Mouse (Mus musculus): ENCODE data around the gene 1110004F10Rik. TPM values are rescaled to one million over a fixed set of nuclear protein-coding genes. Genes with fewer than 3 reads are reported as not detected.

The 1110004F10Rik gene
- total RNA-seq, 1 experiment from 2014 or later, result 333 TPM

- peak; percentile 97 for ATAC-seq (replicated peaks; ENCODE audit: low read depth, poor library complexity, severe bottlenecking)
Observed at GRCm38 (mm10) chr7:116092710-116093465, 53.7 kb downstream of the 1110004F10Rik start.

- peak; percentile 73 for ATAC-seq (replicated peaks; ENCODE audit: low read depth, poor library complexity, severe bottlenecking)
Observed at GRCm38 (mm10) chr7:116093466-116093850, 54.3 kb downstream of the 1110004F10Rik start.

- ATAC-seq (replicated peaks; ENCODE audit: low read depth, poor library complexity, severe bottlenecking), result no peak
Observed at GRCm38 (mm10) chr7:116099952-116100528, 60.8 kb downstream of the 1110004F10Rik start.

- no peak for ATAC-seq (replicated peaks; ENCODE audit: low read depth, poor library complexity, severe bottlenecking)
Observed at GRCm38 (mm10) chr7:116103091-116103490, 63.9 kb downstream of the 1110004F10Rik start.

- no peak for ATAC-seq (replicated peaks; ENCODE audit: low read depth, poor library complexity, severe bottlenecking)
Observed at GRCm38 (mm10) chr7:116110661-116111060, 71.5 kb downstream of the 1110004F10Rik start.

- ATAC-seq (replicated peaks; ENCODE audit: low read depth, poor library complexity, severe bottlenecking), result no peak
Observed at GRCm38 (mm10) chr7:116111546-116111945, 72.3 kb downstream of the 1110004F10Rik start.

GRCm38 (mm10) chr7:116115216-116115930 lies 76.2 kb downstream of the 1110004F10Rik start:
- ATAC-seq (replicated peaks; ENCODE audit: low read depth, poor library complexity, severe bottlenecking), result no peak

- no peak for ATAC-seq (replicated peaks; ENCODE audit: low read depth, poor library complexity, severe bottlenecking)
Observed at GRCm38 (mm10) chr7:116115991-116116390, 76.8 kb downstream of the 1110004F10Rik start.

- no peak for ATAC-seq (replicated peaks; ENCODE audit: low read depth, poor library complexity, severe bottlenecking)
Observed at GRCm38 (mm10) chr7:116119306-116119857, 80.2 kb downstream of the 1110004F10Rik start.

- ATAC-seq (replicated peaks; ENCODE audit: low read depth, poor library complexity, severe bottlenecking), result no peak
Observed at GRCm38 (mm10) chr7:116120737-116121136, 81.5 kb downstream of the 1110004F10Rik start.

- no peak for ATAC-seq (replicated peaks; ENCODE audit: low read depth, poor library complexity, severe bottlenecking)
Observed at GRCm38 (mm10) chr7:116121202-116121601, 82.0 kb downstream of the 1110004F10Rik start.

- no peak for ATAC-seq (replicated peaks; ENCODE audit: low read depth, poor library complexity, severe bottlenecking)
Observed at GRCm38 (mm10) chr7:116122981-116123596, 83.9 kb downstream of the 1110004F10Rik start.

GRCm38 (mm10) chr7:116123597-116123985 lies 84.4 kb downstream of the 1110004F10Rik start:
- ATAC-seq (replicated peaks; ENCODE audit: low read depth, poor library complexity, severe bottlenecking), result no peak

GRCm38 (mm10) chr7:116124057-116124456 lies 84.9 kb downstream of the 1110004F10Rik start:
- no peak for ATAC-seq (replicated peaks; ENCODE audit: low read depth, poor library complexity, severe bottlenecking)

- no peak for ATAC-seq (replicated peaks; ENCODE audit: low read depth, poor library complexity, severe bottlenecking)
Observed at GRCm38 (mm10) chr7:116125671-116126070, 86.5 kb downstream of the 1110004F10Rik start.

GRCm38 (mm10) chr7:116127052-116127451 lies 87.9 kb downstream of the 1110004F10Rik start:
- no peak for ATAC-seq (replicated peaks; ENCODE audit: low read depth, poor library complexity, severe bottlenecking)

- no peak for ATAC-seq (replicated peaks; ENCODE audit: low read depth, poor library complexity, severe bottlenecking)
Observed at GRCm38 (mm10) chr7:116128286-116128685, 89.1 kb downstream of the 1110004F10Rik start.

GRCm38 (mm10) chr7:116129374-116129773 lies 90.2 kb downstream of the 1110004F10Rik start:
- no peak for ATAC-seq (replicated peaks; ENCODE audit: low read depth, poor library complexity, severe bottlenecking)

- ATAC-seq (replicated peaks; ENCODE audit: low read depth, poor library complexity, severe bottlenecking), result peak; percentile 59
Observed at GRCm38 (mm10) chr7:116131390-116131789, 92.2 kb downstream of the 1110004F10Rik start.

- ATAC-seq (replicated peaks; ENCODE audit: low read depth, poor library complexity, severe bottlenecking), result peak; percentile 70
Observed at GRCm38 (mm10) chr7:116132078-116132477, 92.9 kb downstream of the 1110004F10Rik start.
